ENCODE assay signal across 9 mouse cellular contexts in genomic region chr2:155515941-155516340, GRCm38 (mm10). TPM values are rescaled to one million over a fixed set of nuclear protein-coding genes. Genes with fewer than 3 reads are reported as not detected.
A peak's percentile ranks its signal among the peaks of the same experiment; 100 is the strongest.
DNase-seq lines count a peak whose midpoint lies in the region; ATAC-seq lines count a peak whose summit lies in the region.
"Had no signal": no experiment of that assay in that cellular context is flagged by ENCODE, and none has a peak within 500 bp of the region (broad histone marks: within the 10 kb centered on the region; RNA-seq: fewer than 3 reads in every experiment).

No protein-coding gene starts in this region.

- no peak overlapping the region for H3K9ac ChIP-seq in liver, embryonic 11.5 days (ENCODE audit: low read depth, low read length)
- H3K9ac ChIP-seq: midbrain, embryonic 12.5 days had no signal

- peaks cover 10% of the 10 kb centered on the region; the same call in 1 of the 2 replicates for H3K4me1 ChIP-seq in liver, embryonic 11.5 days (replicated peaks; ENCODE audit: control insufficient read depth, insufficient read depth, low read length)

- DNase-seq in ovary, postnatal 10 days (ENCODE audit: low spot score): peak; percentile 30
- DNase-seq in ovary, adult 18-20 months (ENCODE audit: low spot score): no peak
- peak; percentile 60 to 64 for DNase-seq in adrenal gland, adult 18-20 months (ENCODE audit: low spot score in 2 of 2)
- DNase-seq in embryo, embryonic 11.5 days (ENCODE audit: low read depth, low spot score): peak; percentile 42
- DNase-seq in kidney, adult 8-10 months: peak; percentile 60 to 72
- DNase-seq in liver, embryonic 11.5 days (ENCODE audit: low spot score): peak; percentile 56
- peak; percentile 54 for DNase-seq in right cerebral cortex, postnatal 14 days

- no peak for ATAC-seq in liver, embryonic 11.5 days (replicated peaks; ENCODE audit: low FRiP score)
- no peak for ATAC-seq in inflammation-experienced regulatory T-cells, adult 6 months

- no peak overlapping the region for H3K4me3 ChIP-seq in liver, embryonic 11.5 days (ENCODE audit: low read depth, low read length)
- H3K4me3 ChIP-seq: midbrain, embryonic 12.5 days had no signal

- no peaks in the 10 kb centered on the region for H3K9me3 ChIP-seq in liver, embryonic 11.5 days (ENCODE audit: control insufficient read depth, low read length)
- H3K9me3 ChIP-seq: midbrain, embryonic 12.5 days had no signal

- H3K4me2 ChIP-seq in liver, embryonic 11.5 days: no peak overlapping the region

- no peaks in the 10 kb centered on the region for H3K36me3 ChIP-seq in liver, embryonic 11.5 days (ENCODE audit: control insufficient read depth, insufficient read depth, low read length)
- H3K36me3 ChIP-seq: midbrain, embryonic 12.5 days had no signal

- H3K27me3 ChIP-seq in liver, embryonic 11.5 days (replicated peaks; ENCODE audit: control insufficient read depth, insufficient read depth, low read length): peaks cover 23% of the 10 kb centered on the region

- no peak overlapping the region for H3K27ac ChIP-seq in liver, embryonic 11.5 days (ENCODE audit: low read depth, low read length)
- H3K27ac ChIP-seq: midbrain, embryonic 12.5 days had no signal

- 13% methylated on average over 1 of the region's 1 CpGs for WGBS in liver, embryonic 11.5 days

RNA-seq across cellular contexts. Expression of gene Acss2, which starts 1.8 kb away (rescaled TPM):
- 100 to 1,000 TPM in 1 of 2 experiments, 10 to 100 TPM in 1; 83.3 to 368 TPM for total RNA-seq in adrenal gland, adult 18-20 months (2021)
- polyA plus RNA-seq in liver, embryonic 11.5 days (2014; fragmentation: Nextera tagmentation; extraction: Ambion mirVana): 27.7 and 28.5 TPM in 2 replicates
- polyA plus RNA-seq in inflammation-experienced regulatory T-cells, adult 6 months (2017; shearing (Covaris generic)): 10 to 100 TPM in 2 of 3 experiments, 1 to 10 TPM in 1; 6.9 to 17.6 (median 15.9) TPM

RNA-seq across cellular contexts. Expression of gene Ggt7, which starts 2.1 kb away (rescaled TPM):
- total RNA-seq in adrenal gland, adult 18-20 months (2021): 1 to 10 TPM; 3.0 to 4.7 TPM
- polyA plus RNA-seq in liver, embryonic 11.5 days (2014; fragmentation: Nextera tagmentation; extraction: Ambion mirVana): 1.0 and 1.3 TPM in 2 replicates
- polyA plus RNA-seq in inflammation-experienced regulatory T-cells, adult 6 months (2017; shearing (Covaris generic)): 10 to 100 TPM in 2 of 3 experiments, 1 to 10 TPM in 1; 8.4 to 21.5 (median 17.2) TPM

RNA-seq across cellular contexts. Expression of gene Ncoa6, which starts 42.2 kb away (rescaled TPM):
- 10 to 100 TPM; 33.3 to 39.4 TPM for total RNA-seq in adrenal gland, adult 18-20 months (2021)
- 19.9 and 20.7 TPM in 2 replicates for polyA plus RNA-seq in liver, embryonic 11.5 days (2014; fragmentation: Nextera tagmentation; extraction: Ambion mirVana)
- 10 to 100 TPM in 2 of 3 experiments, 1 to 10 TPM in 1; 8.9 to 14.5 (median 11.5) TPM for polyA plus RNA-seq in inflammation-experienced regulatory T-cells, adult 6 months (2017; shearing (Covaris generic))
